Mouse (Mus musculus) forebrain, embryonic 14.5 days (tissue): ENCODE data around the gene Rubcn. TPM values are rescaled to one million over a fixed set of nuclear protein-coding genes. Genes with fewer than 3 reads are reported as not detected.

ENCODE experiments used
- ATAC-seq: fragments of 200-750 bp; cut with Nextera tagmentation; 2 replicates; pipeline ENCODE4 v1.8.0; 2017; ENCODE audit warnings: mild to moderate bottlenecking, moderate library complexity
- DNase-seq: peaks from one replicate; pipeline ENCODE4 v3.0.0-alpha.2; 2015; ENCODE audit warnings: low spot score
- H3K27ac ChIP-seq: fragments of 300-500 bp; sonication (generic); 2 replicates; pipeline ENCODE4 v1.5.1; 2014; ENCODE audit warnings: low read depth, mild to moderate bottlenecking, control low read depth, low read length, moderate library complexity
- H3K27me3 ChIP-seq: fragments of 300-500 bp; sonication (generic); replicated peaks from 2 replicates; pipeline ENCODE4 v1.6.1; 2014; ENCODE audit warnings: low read length, control low read depth, mixed read lengths; ENCODE audit not compliant: control insufficient read depth, insufficient read depth
- H3K36me3 ChIP-seq: fragments of 300-500 bp; sonication (generic); 2 replicates; pipeline ENCODE4 v1.6.1; 2014; ENCODE audit warnings: low read length, control low read depth; ENCODE audit not compliant: control insufficient read depth, insufficient read depth
- H3K4me1 ChIP-seq: fragments of 300-500 bp; sonication (generic); 2 replicates; pipeline ENCODE4 v1.6.1; 2014; ENCODE audit warnings: antibody characterized with exemption, low read length, control low read depth; ENCODE audit not compliant: control insufficient read depth, insufficient read depth
- H3K4me2 ChIP-seq: fragments of 300-500 bp; sonication (generic); 2 replicates; pipeline ENCODE4 v1.6.1; 2014; ENCODE audit warnings: mild to moderate bottlenecking, control low read depth, low read length
- H3K4me3 ChIP-seq: fragments of 300-500 bp; sonication (generic); 2 replicates; pipeline ENCODE4 v1.5.1; 2014; ENCODE audit warnings: low read depth, low read length, control low read depth
- H3K9ac ChIP-seq: fragments of 300-500 bp; sonication (generic); 2 replicates; pipeline ENCODE4 v1.6.1; 2014; ENCODE audit warnings: mild to moderate bottlenecking, low read length, control low read depth, moderate library complexity
- H3K9me3 ChIP-seq: fragments of 300-500 bp; sonication (generic); replicated peaks from 2 replicates; pipeline ENCODE4 v1.6.1; 2016; ENCODE audit warnings: low read length, control low read depth, mixed read lengths; ENCODE audit not compliant: control insufficient read depth
- WGBS: fragments of 180-500 bp; shearing (Covaris S2); extraction: QIAGEN DNeasy Blood & Tissue Kit; methylation state at CpG from one replicate; pipeline ENCODE4 v1.1.7; 2014; 5-methylcytosine and 5-hydroxymethylcytosine counted together
- polyA plus RNA-seq: library from polyadenylated mRNA; unstranded; fragments of >200 nt; fragmentation: Nextera tagmentation; extraction: Ambion mirVana; gene quantifications from 2 replicates; pipeline ENCODE4 v1.2.1, GENCODE M21; 2014

Rubcn gene
- polyA plus RNA-seq, 1 experiment from 2014 or later, result 20.0 TPM

DNA sequence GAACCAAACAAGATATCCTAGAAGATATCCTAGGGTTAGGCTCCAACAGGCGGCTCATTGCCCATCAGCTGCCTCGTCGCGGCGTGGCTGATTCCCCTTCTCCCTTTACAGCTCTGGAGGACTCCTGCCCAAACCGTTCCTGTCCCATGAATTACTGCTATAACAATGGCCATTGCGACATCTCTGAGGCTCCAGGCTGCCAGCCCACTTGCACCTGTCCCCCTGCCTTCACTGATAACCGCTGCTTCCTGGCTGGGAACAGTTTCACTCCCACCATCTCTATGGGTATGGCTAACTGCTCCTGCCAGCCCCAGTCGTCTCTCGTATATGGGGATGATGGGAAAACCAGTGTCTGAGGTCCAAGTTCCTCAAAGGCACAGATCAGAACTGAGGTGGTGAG is 100.9 kb downstream of the Rubcn start:
- H3K36me3 ChIP-seq, result no peaks in the 10 kb centered on the region
- no peak overlapping the region for H3K9ac ChIP-seq
- H3K27ac ChIP-seq, result no peak overlapping the region
- WGBS, result 87% methylated on average over 10 of the region's 10 CpGs
- no peaks in the 10 kb centered on the region for H3K4me1 ChIP-seq
- ATAC-seq (no peak), DNase-seq (no peak)
- H3K9me3 ChIP-seq, result no peaks in the 10 kb centered on the region
- no peak overlapping the region for H3K4me3 ChIP-seq
- H3K4me2 ChIP-seq, result no peak overlapping the region
- no peaks in the 10 kb centered on the region for H3K27me3 ChIP-seq

Other genes starting within 250 kb of the Rubcn start
- 11.2 and 13.1 TPM in 2 replicates for gene Tnk2, start 233.9 kb downstream of the Rubcn start, polyA plus RNA-seq
- gene Muc4, start 141.9 kb downstream of the Rubcn start, polyA plus RNA-seq, result not detected in 2 replicates
- not detected in 2 replicates for gene Muc20, start 80.3 kb downstream of the Rubcn start, polyA plus RNA-seq
- gene Smbd1, start 67.3 kb downstream of the Rubcn start, polyA plus RNA-seq, result not detected in 2 replicates
- 160 and 173 TPM in 2 replicates for gene Fyttd1, start 266 bp downstream of the Rubcn start, polyA plus RNA-seq
- gene Lrch3, start 36.3 kb upstream of the Rubcn start, polyA plus RNA-seq, result 24.3 and 36.0 TPM in 2 replicates
- gene Iqcg, start 178.5 kb upstream of the Rubcn start, polyA plus RNA-seq, result 4.9 and 6.1 TPM in 2 replicates
- gene Rpl35a, start 178.7 kb upstream of the Rubcn start, polyA plus RNA-seq, result 507 and 649 TPM in 2 replicates
- 1.5 and 2.1 TPM in 2 replicates for gene Lmln, start 184.8 kb upstream of the Rubcn start, polyA plus RNA-seq